ENCODE assay signal across 7 mouse cellular contexts in genomic region chr9:118149407-118150402, GRCm38 (mm10). TPM values are rescaled to one million over a fixed set of nuclear protein-coding genes. Genes with fewer than 3 reads are reported as not detected.
A peak's percentile ranks its signal among the peaks of the same experiment; 100 is the strongest.
DNase-seq lines count a peak whose midpoint lies in the region; ATAC-seq lines count a peak whose summit lies in the region.

TSS of gene Cmc1 (minus strand) at chr9:118150177.

- WGBS in intestine, embryonic 15.5 days = 1% methylated on average over 58 of the region's 58 CpGs
- 4% methylated on average over 58 of the region's 58 CpGs for WGBS in midbrain, embryonic 10.5 days

- no peaks in the 10 kb centered on the region for H3K9me3 ChIP-seq in intestine, embryonic 15.5 days
- no peaks in the 10 kb centered on the region for H3K9me3 ChIP-seq in midbrain, embryonic 10.5 days (replicated peaks)

- H3K36me3 ChIP-seq in intestine, embryonic 15.5 days = no peaks in the 10 kb centered on the region
- peaks cover 6% of the 10 kb centered on the region for H3K36me3 ChIP-seq in midbrain, embryonic 10.5 days

- peak within 1 kb of the TSS; percentile 80 for H3K9ac ChIP-seq in intestine, embryonic 15.5 days

- H3K4me3 ChIP-seq in intestine, embryonic 15.5 days (replicated peaks) = peak within 1 kb of the TSS; percentile 78
- peak within 1 kb of the TSS; percentile 71 for H3K4me3 ChIP-seq in midbrain, embryonic 10.5 days

- ATAC-seq in intestine, embryonic 15.5 days = peak; percentile 99

- peaks cover 7% of the 10 kb centered on the region; the same call in 1 of the 2 replicates for H3K4me1 ChIP-seq in intestine, embryonic 15.5 days (replicated peaks)
- H3K4me1 ChIP-seq in midbrain, embryonic 10.5 days = peaks cover 18% of the 10 kb centered on the region

- intact Hi-C loops in gastrocnemius, postnatal 36 days (cut with DNase I) = loop anchor here (2.0 to 10.0 kb wide), 2 partner anchors 109 to 255 kb away; partner anchors contain the start of gene Azi2
- intact Hi-C loops in left cerebral cortex, postnatal 25 days (cut with DNase I) = loop anchor here (5.0 kb wide), 1 partner anchor 107 kb away; the partner anchor contains the start of gene Azi2

- H3K4me2 ChIP-seq in intestine, embryonic 15.5 days (replicated peaks) = peak within 1 kb of the TSS; percentile 59

- H3K27me3 ChIP-seq in intestine, embryonic 15.5 days (replicated peaks) = no peaks in the 10 kb centered on the region
- peaks cover 13% of the 10 kb centered on the region for H3K27me3 ChIP-seq in midbrain, embryonic 10.5 days (ENCODE audit: low read depth, poor library complexity, severe bottlenecking)

- peak; percentile 98 for DNase-seq in adrenal gland, adult 2 months
- DNase-seq in embryo, embryonic 11.5 days (ENCODE audit: low read depth, low spot score) = peak; percentile 97
- DNase-seq in gastrocnemius, postnatal 36 days = peak; percentile 93 to 96
- peak; percentile 93 to 97 for DNase-seq in left cerebral cortex, postnatal 25 days (ENCODE audit: low spot score in 2 of 2)
- DNase-seq in midbrain, embryonic 10.5 days (ENCODE audit: low spot score) = peak; percentile 98
- peak; percentile 94 for DNase-seq in right cerebral cortex, postnatal 4 days

- peak within 1 kb of the TSS; percentile 73; the same call in 1 of the 2 replicates for H3K27ac ChIP-seq in intestine, embryonic 15.5 days
- peak within 1 kb of the TSS; percentile 92 for H3K27ac ChIP-seq in midbrain, embryonic 10.5 days (replicated peaks)

RNA-seq across cellular contexts. Expression of gene Cmc1, which starts in this region (rescaled TPM):
- 10 to 100 TPM; 27.2 to 32.6 TPM for total RNA-seq in adrenal gland, adult 2 months (2021)
- polyA plus RNA-seq in adrenal gland, adult 2 months (2012; rRNA removed) = 1.4 and 1.9 TPM in 2 replicates
- total RNA-seq in gastrocnemius, postnatal 36 days (2021) = 10 to 100 TPM; 18.0 to 22.4 TPM
- 55.5 and 68.7 TPM in 2 replicates for polyA plus RNA-seq in intestine, embryonic 15.5 days (2015; fragmentation: Nextera tagmentation; extraction: Ambion mirVana)
- total RNA-seq in left cerebral cortex, postnatal 25 days (2021) = 10 to 100 TPM; 12.4 to 15.1 TPM
- polyA plus RNA-seq in midbrain, embryonic 10.5 days (2016; fragmentation: Nextera tagmentation; extraction: Ambion mirVana) = 30.7 and 35.0 TPM in 2 replicates

Comparison
In these comparisons a context has a peak if more than half of its experiments do, and no peak if none do; other contexts are left out.
1. Peak in every context shown above with its lines: DNase-seq, ATAC-seq, H3K4me3 ChIP-seq and H3K27ac ChIP-seq.
2. RNA of gene Cmc1 (polyA plus RNA-seq): 55.5 to 68.7 TPM in intestine, embryonic 15.5 days and 30.7 to 35.0 TPM in midbrain, embryonic 10.5 days; 1.4 to 1.9 TPM in adrenal gland, adult 2 months; every median in the first group is over 10 times any median in the second.